Mouse (Mus musculus): ENCODE measurements around the gene Mrtfa. TPM values are rescaled to one million over a fixed set of nuclear protein-coding genes. Genes with fewer than 3 reads are reported as not detected.

The Mrtfa gene
- polyA plus RNA-seq, 1 experiment from 2014 or later: 28.2 TPM

GRCm38 (mm10) chr15:81175633-81176032 is 14.9 kb downstream of the Mrtfa start:
- no peaks in the 10 kb centered on the region for H3K4me1 ChIP-seq (ENCODE audit: control insufficient read depth, insufficient read depth, low read length)
- no peak overlapping the region for H3K4me3 ChIP-seq (ENCODE audit: low read length)
- no peak for ATAC-seq (ENCODE audit: low FRiP score, low TSS enrichment)
- WGBS: 77% methylated on average over 3 of the region's 3 CpGs
- peaks cover 4% of the 10 kb centered on the region; the same call in 1 of the 2 replicates for H3K36me3 ChIP-seq (ENCODE audit: control insufficient read depth, insufficient read depth, low read length)
- no peak overlapping the region for H3K27ac ChIP-seq (ENCODE audit: low read depth, low read length)
- no peak overlapping the region for H3K4me2 ChIP-seq (replicated peaks; ENCODE audit: low read depth, low read length)
- no peaks in the 10 kb centered on the region for H3K9me3 ChIP-seq (ENCODE audit: control insufficient read depth, low read length)
- H3K9ac ChIP-seq (ENCODE audit: low read depth, low read length): no peak overlapping the region
- no peaks in the 10 kb centered on the region for H3K27me3 ChIP-seq (ENCODE audit: control insufficient read depth, insufficient read depth, low read length)

- WGBS: 95% methylated on average over 8 of the region's 8 CpGs
- Histone ChIP-seq H3K27me3 (ENCODE audit: control insufficient read depth, insufficient read depth, low read length) (no peaks in the 10 kb centered on the region), H3K9me3 (ENCODE audit: control insufficient read depth, low read length) (no peaks in the 10 kb centered on the region), H3K9ac (ENCODE audit: low read depth, low read length) (no peak overlapping the region), H3K4me1 (ENCODE audit: control insufficient read depth, insufficient read depth, low read length) (no peaks in the 10 kb centered on the region), H3K4me2 (replicated peaks; ENCODE audit: low read depth, low read length) (no peak overlapping the region), H3K36me3 (ENCODE audit: control insufficient read depth, insufficient read depth, low read length) (peaks cover 4% of the 10 kb centered on the region; the same call in 1 of the 2 replicates), H3K27ac (ENCODE audit: low read depth, low read length) (no peak overlapping the region), H3K4me3 (ENCODE audit: low read length) (no peak overlapping the region)
- ATAC-seq (ENCODE audit: low FRiP score, low TSS enrichment): no peak
These were observed 18.3 kb downstream of the Mrtfa start for GRCm38 (mm10) chr15:81172259-81172658.

DNA sequence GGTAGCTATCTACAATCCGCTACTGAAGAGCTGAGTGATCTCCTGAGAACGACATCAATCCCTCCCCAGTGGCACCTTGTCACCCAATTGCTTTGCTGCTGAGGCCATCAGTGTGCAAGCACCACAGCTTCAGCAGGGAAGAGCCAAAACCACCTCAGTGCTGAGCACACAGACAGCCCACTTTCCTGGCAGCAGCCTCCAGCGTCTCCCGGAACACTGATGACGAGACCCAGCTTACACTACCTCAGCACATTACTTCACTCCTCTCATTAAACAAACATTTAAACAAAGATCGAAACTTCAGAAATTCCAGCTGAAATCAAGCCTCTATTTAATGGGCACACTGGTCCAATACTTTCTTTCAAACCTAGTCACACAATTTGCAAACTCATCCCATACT is 21.8 kb downstream of the Mrtfa start:
- ATAC-seq (ENCODE audit: low FRiP score, low TSS enrichment): no peak
- Histone ChIP-seq H3K9ac (ENCODE audit: low read depth, low read length) (no peak overlapping the region), H3K36me3 (ENCODE audit: control insufficient read depth, insufficient read depth, low read length) (no peaks in the 10 kb centered on the region), H3K27ac (ENCODE audit: low read depth, low read length) (no peak overlapping the region), H3K27me3 (ENCODE audit: control insufficient read depth, insufficient read depth, low read length) (no peaks in the 10 kb centered on the region), H3K4me3 (ENCODE audit: low read length) (no peak overlapping the region), H3K4me1 (ENCODE audit: control insufficient read depth, insufficient read depth, low read length) (no peaks in the 10 kb centered on the region), H3K4me2 (replicated peaks; ENCODE audit: low read depth, low read length) (no peak overlapping the region), H3K9me3 (ENCODE audit: control insufficient read depth, low read length) (no peaks in the 10 kb centered on the region)
- 49% methylated on average over 6 of the region's 6 CpGs for WGBS

DNA sequence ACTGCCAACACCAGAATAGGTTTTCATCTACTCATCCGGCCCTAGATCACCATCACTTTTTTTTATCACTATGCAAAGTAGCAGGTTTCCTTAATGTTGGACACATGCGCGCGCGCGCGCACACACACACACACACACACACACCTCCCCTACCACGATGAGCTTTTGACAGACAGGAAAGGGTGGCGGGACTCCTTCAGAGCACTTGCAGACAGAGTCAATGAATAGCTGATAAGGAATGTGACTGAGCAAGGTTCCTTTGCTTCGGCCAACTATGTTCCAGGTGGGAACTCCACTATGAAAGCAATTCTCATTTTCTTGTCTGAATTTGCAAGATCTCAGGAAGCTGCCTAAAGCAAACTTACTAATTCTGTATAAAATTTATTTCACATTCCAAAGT is 22.7 kb downstream of the Mrtfa start:
- Histone ChIP-seq H3K27me3 (ENCODE audit: control insufficient read depth, insufficient read depth, low read length) (no peaks in the 10 kb centered on the region), H3K27ac (ENCODE audit: low read depth, low read length) (no peak overlapping the region), H3K4me3 (ENCODE audit: low read length) (no peak overlapping the region), H3K4me1 (ENCODE audit: control insufficient read depth, insufficient read depth, low read length) (no peaks in the 10 kb centered on the region), H3K4me2 (replicated peaks; ENCODE audit: low read depth, low read length) (no peak overlapping the region), H3K9ac (ENCODE audit: low read depth, low read length) (no peak overlapping the region), H3K36me3 (ENCODE audit: control insufficient read depth, insufficient read depth, low read length) (no peaks in the 10 kb centered on the region), H3K9me3 (ENCODE audit: control insufficient read depth, low read length) (no peaks in the 10 kb centered on the region)
- no peak for ATAC-seq (ENCODE audit: low FRiP score, low TSS enrichment)
- WGBS: 80% methylated on average over 10 of the region's 10 CpGs

DNA sequence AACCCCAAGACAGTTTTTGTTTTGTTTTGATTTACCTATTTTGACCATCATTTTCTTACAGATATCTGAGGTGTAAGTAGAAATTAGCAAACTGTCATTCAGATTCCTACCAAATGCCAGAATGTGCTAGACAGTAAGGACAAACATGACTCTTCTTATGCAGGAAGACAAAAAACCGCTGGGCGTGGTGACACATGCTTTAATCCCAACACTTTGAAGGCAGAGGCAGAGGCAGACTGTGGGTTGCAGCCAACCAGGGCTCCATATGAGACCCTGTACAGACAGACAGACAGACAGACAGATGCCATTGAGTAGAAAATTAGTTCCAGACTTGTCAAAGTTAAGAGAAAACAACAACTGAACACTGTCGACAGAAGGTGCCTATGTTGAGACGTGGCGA is 24.3 kb downstream of the Mrtfa start:
- H3K9me3 ChIP-seq (ENCODE audit: control insufficient read depth, low read length): no peaks in the 10 kb centered on the region
- H3K4me1 ChIP-seq (ENCODE audit: control insufficient read depth, insufficient read depth, low read length): 0 out of 2 replicates have a peak, but pooled peaks cover 2% of the 10 kb centered on the region
- no peak overlapping the region for H3K4me3 ChIP-seq (ENCODE audit: low read length)
- no peak overlapping the region for H3K4me2 ChIP-seq (replicated peaks; ENCODE audit: low read depth, low read length)
- no peak overlapping the region for H3K9ac ChIP-seq (ENCODE audit: low read depth, low read length)
- H3K27me3 ChIP-seq (ENCODE audit: control insufficient read depth, insufficient read depth, low read length): no peaks in the 10 kb centered on the region
- H3K36me3 ChIP-seq (ENCODE audit: control insufficient read depth, insufficient read depth, low read length): no peaks in the 10 kb centered on the region
- no peak overlapping the region for H3K27ac ChIP-seq (ENCODE audit: low read depth, low read length)
- no peak for ATAC-seq (ENCODE audit: low FRiP score, low TSS enrichment)
- WGBS: 93% methylated on average over 5 of the region's 5 CpGs

GRCm38 (mm10) chr15:81164560-81165310 is 25.8 kb downstream of the Mrtfa start:
- H3K4me1 ChIP-seq (ENCODE audit: control insufficient read depth, insufficient read depth, low read length): 0 out of 2 replicates have a peak, but pooled peaks cover 2% of the 10 kb centered on the region
- no peaks in the 10 kb centered on the region for H3K27me3 ChIP-seq (ENCODE audit: control insufficient read depth, insufficient read depth, low read length)
- H3K9ac ChIP-seq (ENCODE audit: low read depth, low read length): no peak overlapping the region
- no peaks in the 10 kb centered on the region for H3K36me3 ChIP-seq (ENCODE audit: control insufficient read depth, insufficient read depth, low read length)
- H3K4me2 ChIP-seq (replicated peaks; ENCODE audit: low read depth, low read length): no peak overlapping the region
- H3K4me3 ChIP-seq (ENCODE audit: low read length): no peak overlapping the region
- no peak overlapping the region for H3K27ac ChIP-seq (ENCODE audit: low read depth, low read length)
- ATAC-seq (ENCODE audit: low FRiP score, low TSS enrichment): no peak
- no peaks in the 10 kb centered on the region for H3K9me3 ChIP-seq (ENCODE audit: control insufficient read depth, low read length)
- WGBS: 73% methylated on average over 9 of the region's 9 CpGs

- WGBS: 52% methylated on average over 3 of the region's 3 CpGs
- no peaks in the 10 kb centered on the region for H3K27me3 ChIP-seq (ENCODE audit: control insufficient read depth, insufficient read depth, low read length)
These were observed 29.0 kb downstream of the Mrtfa start for GRCm38 (mm10) chr15:81161571-81161970.

GRCm38 (mm10) chr15:81160677-81161076 is 29.9 kb downstream of the Mrtfa start:
- Histone ChIP-seq H3K4me3 (ENCODE audit: low read length) (no peak overlapping the region), H3K4me1 (ENCODE audit: control insufficient read depth, insufficient read depth, low read length) (peaks cover 4% of the 10 kb centered on the region; the same call in 1 of the 2 replicates), H3K9ac (ENCODE audit: low read depth, low read length) (no peak overlapping the region), H3K27me3 (ENCODE audit: control insufficient read depth, insufficient read depth, low read length) (no peaks in the 10 kb centered on the region), H3K27ac (ENCODE audit: low read depth, low read length) (no peak overlapping the region), H3K9me3 (ENCODE audit: control insufficient read depth, low read length) (no peaks in the 10 kb centered on the region), H3K4me2 (replicated peaks; ENCODE audit: low read depth, low read length) (no peak overlapping the region), H3K36me3 (ENCODE audit: control insufficient read depth, insufficient read depth, low read length) (no peaks in the 10 kb centered on the region)
- 92% methylated on average over 4 of the region's 4 CpGs for WGBS
- ATAC-seq (ENCODE audit: low FRiP score, low TSS enrichment): no peak

More at GRCm38 (mm10) chr15:81161571-81161970, 29.0 kb downstream of the Mrtfa start:
- H3K4me1 ChIP-seq (ENCODE audit: control insufficient read depth, insufficient read depth, low read length): 0 out of 2 replicates have a peak, but pooled peaks cover 2% of the 10 kb centered on the region
- H3K27ac ChIP-seq (ENCODE audit: low read depth, low read length): no peak overlapping the region
- H3K9ac ChIP-seq (ENCODE audit: low read depth, low read length): no peak overlapping the region
- no peaks in the 10 kb centered on the region for H3K9me3 ChIP-seq (ENCODE audit: control insufficient read depth, low read length)
- no peak overlapping the region for H3K4me3 ChIP-seq (ENCODE audit: low read length)
- ATAC-seq (ENCODE audit: low FRiP score, low TSS enrichment): no peak
- no peaks in the 10 kb centered on the region for H3K36me3 ChIP-seq (ENCODE audit: control insufficient read depth, insufficient read depth, low read length)
- H3K4me2 ChIP-seq (replicated peaks; ENCODE audit: low read depth, low read length): no peak overlapping the region

GRCm38 (mm10) chr15:81159212-81159611 is 31.3 kb downstream of the Mrtfa start:
- no peak for ATAC-seq (ENCODE audit: low FRiP score, low TSS enrichment)
- Histone ChIP-seq H3K9ac (ENCODE audit: low read depth, low read length) (no peak overlapping the region), H3K9me3 (ENCODE audit: control insufficient read depth, low read length) (no peaks in the 10 kb centered on the region), H3K4me1 (ENCODE audit: control insufficient read depth, insufficient read depth, low read length) (peaks cover 13% of the 10 kb centered on the region), H3K36me3 (ENCODE audit: control insufficient read depth, insufficient read depth, low read length) (no peaks in the 10 kb centered on the region), H3K27me3 (ENCODE audit: control insufficient read depth, insufficient read depth, low read length) (no peaks in the 10 kb centered on the region), H3K27ac (ENCODE audit: low read depth, low read length) (no peak overlapping the region), H3K4me3 (ENCODE audit: low read length) (no peak overlapping the region), H3K4me2 (replicated peaks; ENCODE audit: low read depth, low read length) (no peak overlapping the region)
- WGBS: 75% methylated on average over 7 of the region's 7 CpGs

Measured in kidney, embryonic 14.5 days (tissue).